Mouse (Mus musculus): ENCODE results near the gene Gm2310.

GRCm38 (mm10) chr15:8568286-8568644 lies 48.5 kb upstream of the Gm2310 start:
- TF ChIP-seq POLR2A (IDR thresholded peaks at IDR 0.05; ENCODE audit: low read depth, low read length) (no peak), CTCF (conservative IDR thresholded peaks at IDR 0.05 in 1 of 2, IDR thresholded peaks at IDR 0.05 in 1 of 2; ENCODE audit: low read depth in 2 of 2, low read length in 2 of 2) (no peak), EP300 (IDR thresholded peaks at IDR 0.05; ENCODE audit: low read length) (no peak), HCFC1 (IDR thresholded peaks at IDR 0.05; ENCODE audit: low read depth, low read length) (no peak), CHD1 (IDR thresholded peaks at IDR 0.05; ENCODE audit: low read depth, low read length) (no peak), SIN3A (IDR thresholded peaks at IDR 0.05; ENCODE audit: low read length) (no peak), UBTF (IDR thresholded peaks at IDR 0.05; ENCODE audit: low read depth, low read length) (no peak), MAFK (IDR thresholded peaks at IDR 0.05; ENCODE audit: insufficient replicate concordance, low read length) (no peak)
